Mouse (Mus musculus): ENCODE measurements at regions not wholly inside any gene's neighbourhood (a gene's known extent, or its start where the extent isn't known, plus 50 kb on each side); places are given as distances from the start of the nearest gene placed in this dataset.

DNA sequence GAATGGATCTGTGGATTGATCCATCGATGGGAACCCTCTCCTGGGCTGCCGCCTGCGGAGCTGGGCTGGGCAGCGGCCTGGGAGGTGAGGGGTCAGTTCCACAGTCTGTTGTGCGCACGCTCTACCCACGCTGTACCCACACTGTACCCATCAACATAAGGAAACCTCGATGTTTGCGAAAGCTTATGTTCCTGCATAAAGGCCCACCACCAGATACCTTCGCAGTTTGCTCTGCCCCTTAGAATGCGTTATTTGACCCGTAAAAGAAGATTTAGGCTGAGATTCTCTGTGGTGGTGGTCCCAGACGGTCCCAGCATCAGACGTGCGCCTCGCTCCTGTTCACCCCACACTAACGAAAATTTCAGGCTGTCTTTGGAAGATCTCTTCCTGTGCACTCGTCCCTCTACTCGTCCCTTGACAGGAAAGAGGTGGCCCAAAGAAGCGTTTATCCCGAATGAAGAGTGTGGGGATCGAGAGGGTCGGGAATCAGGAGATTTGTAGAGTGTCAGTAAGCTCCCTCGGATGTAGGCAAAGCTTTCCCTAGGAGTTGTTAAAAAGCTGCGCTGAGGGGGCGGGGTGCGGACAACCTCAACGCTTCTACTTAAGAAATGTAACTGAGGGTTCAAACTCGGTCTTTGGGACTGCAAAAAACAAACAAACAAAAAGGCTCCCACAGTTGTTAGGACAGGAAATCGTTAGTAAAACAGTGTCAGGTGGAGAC is 123.9 kb downstream of the Tmem161b start:
- intact Hi-C loops (cut with DNase I), result loop anchor here (5.0 kb wide), 2 partner anchors 411 to 619 kb away; no protein-coding TSS in a partner anchor
- peak in 1 of 2 experiments; percentile 11 for DNase-seq

GRCm38 (mm10) chr13:84346569-84346968 is 124.5 kb downstream of the Tmem161b start:
- intact Hi-C loops (cut with DNase I), result loop anchor here (5.0 kb wide), 2 partner anchors 411 to 619 kb away; no protein-coding TSS in a partner anchor
- DNase-seq, result peak in 1 of 2 experiments; percentile 6

DNA sequence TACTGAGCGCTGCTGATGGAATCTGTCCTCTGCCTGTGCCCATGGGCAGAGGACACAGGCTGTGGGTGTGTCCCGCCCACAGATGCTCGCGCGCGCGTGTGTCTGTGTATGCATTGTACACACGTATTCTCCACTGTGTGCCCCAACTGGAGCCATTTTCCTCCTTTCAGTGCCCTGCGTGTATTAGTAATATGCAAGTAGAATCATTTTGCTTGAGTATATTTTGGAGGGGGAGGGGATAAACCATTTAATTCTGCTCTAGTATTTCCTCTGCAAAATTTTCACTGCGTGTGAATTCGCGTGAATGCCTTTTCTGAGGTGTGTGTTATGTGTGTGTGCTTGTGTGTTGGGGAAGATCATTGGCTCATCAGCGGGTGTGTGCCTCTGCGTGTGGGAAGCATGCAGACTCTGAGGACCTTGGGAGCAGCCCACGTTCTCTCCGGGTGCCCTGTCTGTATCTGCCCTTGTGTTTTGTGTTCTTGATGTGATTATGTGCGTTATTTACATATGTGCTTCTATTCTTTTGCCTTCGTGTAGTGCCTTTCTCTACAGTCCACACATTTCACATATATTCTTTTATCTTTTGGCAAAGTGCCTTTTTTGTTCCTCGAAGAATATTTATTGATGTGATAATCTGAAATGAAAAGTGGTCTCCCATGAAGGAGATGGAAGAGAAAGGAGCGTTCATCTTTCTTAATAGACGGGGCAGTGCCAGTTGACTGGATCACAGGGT is 125.3 kb downstream of the Tmem161b start:
- intact Hi-C loops (cut with DNase I), result loop anchor here (5.0 kb wide), 2 partner anchors 410 to 620 kb away; no protein-coding TSS in a partner anchor
- DNase-seq, result peak; percentile 7 to 12

DNA sequence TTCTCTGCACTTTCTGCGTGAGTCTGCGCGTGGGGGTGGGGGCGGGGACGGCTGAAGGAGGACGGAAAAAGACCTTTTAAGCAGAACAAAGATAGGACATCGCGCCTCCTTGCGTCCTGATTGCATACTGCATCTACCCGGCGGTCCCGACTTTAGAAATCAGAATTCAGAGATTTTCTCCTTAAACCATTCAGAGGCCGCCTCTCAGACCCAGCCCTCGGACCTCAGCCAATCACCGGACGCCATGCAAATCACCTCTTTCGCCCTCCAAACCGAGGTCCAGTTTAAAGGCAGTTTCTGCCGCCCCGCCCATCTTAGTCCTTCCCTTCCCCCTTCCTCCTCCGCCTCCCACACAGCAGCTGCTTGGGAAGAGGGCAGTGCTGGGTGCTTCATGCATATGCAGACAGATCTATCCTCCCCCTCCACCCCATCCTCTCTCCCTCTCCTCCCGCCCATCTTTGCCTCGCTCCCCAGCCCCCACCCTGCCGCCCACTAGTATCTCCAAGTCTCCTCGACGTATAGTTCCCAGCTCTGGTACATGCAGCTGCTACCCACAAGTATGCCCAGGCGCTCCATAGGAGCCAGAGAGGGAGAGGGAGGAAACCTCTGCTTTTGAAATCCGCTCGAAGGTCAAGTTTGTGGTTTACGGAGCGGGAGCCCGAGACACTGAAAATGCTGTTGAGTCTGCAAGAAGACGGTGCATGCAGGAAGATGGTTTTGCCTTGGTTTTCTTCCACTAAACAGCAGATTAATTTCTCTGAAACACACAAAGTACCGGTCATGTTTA is 126.0 kb downstream of the Tmem161b start:
- DNase-seq, result peak; percentile 94
- intact Hi-C loops (cut with DNase I), result loop anchor here (2.0 to 5.0 kb wide), 3 partner anchors 125 to 621 kb away; partner anchors contain the start of gene Tmem161b

DNA sequence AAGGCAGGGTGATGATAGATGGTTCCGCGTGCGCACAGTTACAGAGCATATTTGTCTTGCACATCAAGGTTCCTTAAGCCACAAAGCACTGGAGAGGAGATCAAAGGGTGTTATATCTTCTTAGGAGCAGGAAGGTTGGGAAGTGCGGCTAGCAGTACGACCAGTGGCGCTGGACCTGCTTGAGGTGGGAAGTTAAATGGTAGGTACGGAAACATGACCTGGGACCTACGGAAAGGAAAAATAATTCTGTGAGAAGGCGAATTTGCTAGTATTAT is 126.5 kb downstream of the Tmem161b start:
- peak in 1 of 2 experiments; percentile 7 for DNase-seq
- intact Hi-C loops (cut with DNase I), result loop anchor here (2.0 to 5.0 kb wide), 3 partner anchors 126 to 621 kb away; partner anchors contain the start of gene Tmem161b

DNA sequence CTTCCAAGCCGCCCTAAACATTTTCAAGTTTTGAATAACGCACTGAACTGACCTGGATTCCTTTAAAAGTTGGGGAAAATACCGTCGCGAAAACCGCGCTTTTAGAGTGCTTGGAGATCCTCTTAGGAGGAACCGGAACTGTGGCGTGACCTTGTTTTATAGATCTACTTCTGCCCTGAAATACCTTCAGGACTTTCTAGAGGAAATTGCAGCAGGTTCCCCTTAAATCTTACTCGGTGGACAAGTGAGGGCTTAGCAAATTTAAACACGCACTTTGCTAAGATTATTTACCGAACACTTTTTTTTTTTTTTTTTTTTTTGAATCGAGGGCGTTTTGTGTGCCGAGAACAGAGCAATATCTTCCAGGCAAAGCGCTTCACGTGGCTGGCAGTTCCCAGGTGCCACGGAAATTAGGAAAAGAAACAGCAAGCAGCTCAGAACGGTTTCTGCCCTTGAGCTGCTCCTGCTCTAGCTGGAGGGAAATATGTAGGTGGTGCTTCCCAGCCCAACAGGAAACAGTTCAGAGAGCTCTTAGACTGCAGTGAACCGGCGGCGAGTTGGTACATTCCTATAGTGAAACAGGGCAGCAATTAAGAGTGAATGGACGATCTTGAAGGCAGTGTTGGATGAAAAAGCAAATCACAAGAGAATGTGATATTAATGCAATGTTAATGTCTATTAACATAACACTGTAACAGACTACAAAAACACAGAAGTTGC is 127.1 kb downstream of the Tmem161b start:
- peak; percentile 29 to 38 for DNase-seq
- intact Hi-C loops (cut with DNase I), result loop anchor here (2.0 to 5.0 kb wide), 3 partner anchors 126 to 622 kb away; partner anchors contain the start of gene Tmem161b

DNA sequence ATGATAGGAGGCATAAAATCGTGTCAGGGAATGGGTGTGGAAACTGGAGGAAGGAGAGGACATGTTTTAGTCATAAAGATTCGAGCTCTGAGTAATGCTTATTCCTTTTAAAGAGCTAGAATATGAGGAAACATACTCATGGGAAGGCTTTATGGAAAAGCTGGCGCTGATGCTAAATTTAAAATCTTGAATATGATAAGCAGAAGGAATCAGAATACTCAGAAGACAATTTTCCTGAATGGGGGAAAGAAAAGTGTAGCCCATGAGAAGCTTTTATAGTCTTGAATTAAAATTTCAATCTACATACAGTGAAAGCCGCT is 127.6 kb downstream of the Tmem161b start:
- intact Hi-C loops (cut with DNase I), result loop anchor here (2.0 to 5.0 kb wide), 3 partner anchors 127 to 622 kb away; partner anchors contain the start of gene Tmem161b
- DNase-seq, result no peak

GRCm38 (mm10) chr13:84350791-84351190 is 128.7 kb downstream of the Tmem161b start:
- intact Hi-C loops (cut with DNase I), result no loop called here
- DNase-seq, result no peak

GRCm38 (mm10) chr13:84356455-84356854 is 134.4 kb downstream of the Tmem161b start:
- DNase-seq, result no peak
- intact Hi-C loops (cut with DNase I), result no loop called here

- intact Hi-C loops (cut with DNase I), result no loop called here
- no peak for DNase-seq
Observed at GRCm38 (mm10) chr13:84360536-84360935, 138.4 kb downstream of the Tmem161b start.

DNA sequence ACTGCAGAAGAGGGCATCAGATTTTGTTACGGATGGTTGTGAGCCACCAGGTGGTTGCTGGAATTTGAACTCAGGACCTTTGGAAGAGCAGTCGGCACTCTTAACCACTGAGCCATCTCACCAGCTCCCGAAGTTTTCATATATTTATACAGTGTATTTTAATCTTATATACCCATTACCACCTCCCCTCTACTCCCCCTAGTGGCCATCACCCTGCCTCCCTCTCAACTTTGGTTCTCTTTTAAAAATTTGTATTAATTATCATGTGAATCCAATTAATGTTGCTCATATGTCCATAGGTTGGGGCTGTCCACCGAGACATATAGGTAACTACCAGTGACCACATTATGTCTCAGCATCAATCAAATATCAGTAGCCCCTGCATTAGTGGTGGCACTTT is 142.0 kb downstream of the Tmem161b start:
- intact Hi-C loops (cut with DNase I), result no loop called here
- DNase-seq, result no peak

DNA sequence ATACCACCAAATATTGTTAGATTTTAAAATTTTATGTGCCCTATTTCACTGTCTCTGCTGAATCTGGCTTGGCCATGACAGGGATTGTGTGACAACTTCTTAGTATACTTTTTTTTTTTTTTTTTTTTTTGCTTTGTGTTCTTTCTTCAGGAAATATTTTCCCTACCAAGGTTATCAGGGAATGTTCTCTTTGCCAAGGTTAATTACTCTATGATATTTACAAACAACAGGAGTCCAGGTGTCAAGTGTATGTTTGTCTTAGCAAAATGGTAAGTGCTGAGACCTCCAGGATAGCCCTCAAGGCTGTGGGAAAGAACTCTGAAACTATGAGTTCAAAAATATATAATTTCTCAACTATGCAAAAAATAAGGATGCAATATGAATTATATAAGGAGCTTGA is 143.4 kb downstream of the Tmem161b start:
- DNase-seq, result no peak
- intact Hi-C loops (cut with DNase I), result no loop called here

DNA sequence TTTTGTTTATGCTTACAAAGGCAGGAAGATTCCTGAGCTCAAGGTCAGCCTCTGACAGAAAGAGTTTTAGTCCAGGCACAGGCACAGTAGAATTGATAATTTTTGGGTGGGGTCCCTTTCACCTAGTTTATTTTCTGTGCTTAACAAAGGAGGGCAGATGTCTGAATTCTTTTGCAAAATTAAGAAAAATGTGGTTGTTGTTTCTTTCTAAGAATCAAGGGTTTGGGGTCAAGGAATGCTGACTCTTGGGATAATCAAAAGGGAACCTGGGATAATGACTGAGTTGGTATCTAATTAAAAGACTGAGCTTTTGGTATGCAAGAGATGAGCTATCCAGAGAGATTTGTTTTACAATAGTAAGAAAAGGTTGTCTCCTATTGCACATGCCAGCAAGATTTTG is 143.9 kb downstream of the Tmem161b start:
- intact Hi-C loops (cut with DNase I), result no loop called here

GRCm38 (mm10) chr13:84366839-84367238 is 144.7 kb downstream of the Tmem161b start:
- intact Hi-C loops (cut with DNase I), result no loop called here

More for the DNA sequence above, 143.9 kb downstream of the Tmem161b start:
- DNase-seq, result no peak

DNA sequence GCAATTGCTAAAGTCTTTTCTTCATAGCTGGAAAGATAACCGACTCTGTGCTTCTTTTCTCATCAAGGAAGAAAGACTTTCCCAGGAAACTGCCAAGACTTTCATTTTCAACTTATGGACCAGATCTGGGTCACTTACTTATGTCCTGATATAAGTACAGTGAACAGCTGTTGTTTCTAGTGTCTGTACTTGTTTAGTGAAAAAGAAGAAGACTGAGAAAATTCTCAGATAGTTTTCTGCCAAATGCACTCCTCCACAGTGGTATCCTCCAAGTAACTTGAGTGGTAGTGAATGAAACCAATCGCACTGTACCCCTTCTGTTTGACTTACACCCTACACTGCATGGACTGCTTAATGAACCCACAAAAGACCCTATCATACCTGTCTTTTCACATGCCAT is 146.1 kb downstream of the Tmem161b start:
- intact Hi-C loops (cut with DNase I), result no loop called here
- DNase-seq, result no peak

More at GRCm38 (mm10) chr13:84366839-84367238, 144.7 kb downstream of the Tmem161b start:
- no peak for DNase-seq

GRCm38 (mm10) chr13:84374711-84375257 is 152.7 kb downstream of the Tmem161b start:
- intact Hi-C loops (cut with DNase I), result no loop called here
- DNase-seq, result no peak

DNA sequence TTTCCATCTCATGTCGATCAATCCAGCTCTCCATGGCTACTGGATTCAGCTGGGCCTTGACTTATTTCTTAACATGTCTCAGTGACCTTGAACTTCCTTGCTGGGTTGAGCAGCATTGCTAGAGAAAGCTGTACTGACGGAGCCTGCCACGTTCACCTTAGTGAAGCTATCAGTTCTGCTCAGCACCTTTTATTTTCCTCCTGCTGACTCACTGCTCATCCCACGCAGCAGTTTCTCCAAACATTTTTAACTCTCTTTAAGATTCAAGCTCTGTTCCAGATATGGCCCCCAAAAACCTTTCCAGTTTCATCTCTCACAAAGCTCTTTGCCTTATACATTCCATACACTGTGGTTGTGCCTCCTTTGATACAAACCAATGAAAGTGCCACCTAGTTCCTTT is 153.8 kb downstream of the Tmem161b start:
- intact Hi-C loops (cut with DNase I), result no loop called here
- DNase-seq, result no peak

DNA sequence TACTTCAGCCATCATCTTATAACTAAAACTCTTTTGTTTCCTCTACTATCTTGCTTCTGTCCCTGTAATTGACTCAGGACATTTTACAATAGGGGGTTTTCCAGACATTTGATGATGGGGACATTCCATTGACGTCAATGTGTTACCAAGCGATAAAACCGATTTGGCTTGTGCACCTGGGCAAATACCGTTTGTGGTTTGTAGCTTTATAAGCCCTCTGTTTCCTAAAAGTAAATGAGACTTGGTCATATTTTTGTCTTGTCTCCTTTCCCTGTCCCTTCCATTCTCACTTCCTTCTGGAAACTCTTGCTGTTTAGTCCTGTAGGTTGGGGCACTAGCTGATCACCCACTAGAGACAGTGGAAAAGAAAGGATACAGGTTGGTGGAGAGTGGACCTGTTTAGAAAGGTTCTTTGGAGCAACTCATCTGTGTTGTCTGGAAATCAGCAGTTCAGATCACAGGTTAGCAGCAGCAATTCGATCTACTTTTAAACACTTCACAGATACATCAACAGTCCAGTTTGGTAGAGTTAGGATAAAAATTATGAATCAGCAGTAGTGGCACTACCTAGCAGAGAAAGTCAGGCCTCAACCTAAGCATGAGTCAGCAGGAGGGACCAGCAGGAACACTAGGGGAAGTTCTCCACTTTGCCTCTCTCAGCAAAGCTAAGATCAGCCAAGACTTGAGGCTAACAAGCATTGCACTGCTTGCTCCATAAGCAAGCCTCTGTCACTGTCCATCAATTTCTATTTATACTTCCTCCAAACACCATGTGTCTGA is 156.6 kb downstream of the Tmem161b start:
- DNase-seq, result no peak
- intact Hi-C loops (cut with DNase I), result no loop called here

GRCm38 (mm10) chr13:84391554-84391953 is 169.5 kb downstream of the Tmem161b start:
- DNase-seq, result no peak
- intact Hi-C loops (cut with DNase I), result no loop called here

Data from heart, postnatal 10 days (tissue).